Mouse (Mus musculus) cerebellum, adult 2 months (tissue): Measurements from ENCODE around the gene Tfap2e.

Experiments used
- CTCF ChIP-seq: fragments of 200-500 bp; IDR thresholded peaks from 2 replicates; pipeline ENCODE4 v1.5.1; 2011; ENCODE audit warnings: low read depth, mild to moderate bottlenecking, control low read depth, low read length, moderate library complexity, borderline replicate concordance; ENCODE audit not compliant: insufficient read depth
- POLR2A ChIP-seq: fragments of 200-500 bp; IDR thresholded peaks from 2 replicates; pipeline ENCODE4 v1.6.1; 2011; ENCODE audit warnings: low read length, control low read depth, borderline replicate concordance; ENCODE audit not compliant: insufficient read depth

- peak; percentile 95 for TF ChIP-seq POLR2A
- no peak for TF ChIP-seq CTCF
Observed at GRCm38 (mm10) chr4:126677054-126678003, 58.7 kb downstream of the Tfap2e start, which contains the start of gene Psmb2.
